Mouse (Mus musculus): ENCODE results near the gene Exoc7.

The Exoc7 gene

GRCm38 (mm10) chr11:116307019-116307725, at the start of gene Exoc7:
Gene Exoc7 (minus strand): TSS chr11:116307233.
- in situ Hi-C loops (cut with MboI, MseI): no loop called here

DNA sequence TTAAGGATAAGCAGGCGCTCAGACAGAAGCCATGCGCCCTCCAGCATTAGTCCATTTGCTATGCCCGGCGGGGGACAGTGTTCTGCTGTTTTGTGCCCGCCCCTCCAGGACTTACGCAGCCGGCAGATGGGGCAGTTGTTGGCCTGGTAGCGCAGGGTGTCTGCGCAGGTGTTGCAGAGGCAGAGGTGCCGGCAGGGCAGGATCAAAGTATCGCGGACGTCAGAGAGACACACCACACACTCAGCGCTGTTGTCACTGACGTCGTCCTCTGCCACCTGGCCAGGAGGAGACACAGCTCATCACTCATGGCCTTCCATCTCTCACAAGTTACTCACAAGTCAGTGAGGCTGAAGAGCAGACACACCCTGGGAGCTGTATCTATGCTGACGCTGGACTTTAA, 47.5 kb upstream of the Exoc7 start:
- in situ Hi-C loops (cut with MboI, MseI): no loop called here

DNA sequence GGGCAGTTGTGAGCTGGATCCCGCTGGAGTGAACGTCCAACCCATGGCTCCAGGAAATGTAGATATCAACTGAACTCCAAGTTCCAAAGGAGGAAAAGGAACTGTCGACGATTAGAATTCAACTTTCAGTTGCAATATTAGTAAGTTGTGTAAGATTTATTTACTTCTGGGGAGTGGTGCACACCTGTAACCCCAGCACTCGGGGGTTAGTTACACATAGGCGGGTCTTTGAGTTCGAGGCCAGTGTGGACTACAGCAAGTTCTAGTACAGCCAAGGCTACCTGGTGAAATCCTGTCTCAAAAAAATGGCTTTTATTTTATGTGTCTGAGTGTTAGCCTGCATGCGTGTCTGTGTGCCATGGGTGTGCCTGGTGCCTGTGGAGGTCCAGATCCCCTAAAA, 46.5 kb upstream of the Exoc7 start:
- in situ Hi-C loops (cut with MboI, MseI): no loop called here

DNA sequence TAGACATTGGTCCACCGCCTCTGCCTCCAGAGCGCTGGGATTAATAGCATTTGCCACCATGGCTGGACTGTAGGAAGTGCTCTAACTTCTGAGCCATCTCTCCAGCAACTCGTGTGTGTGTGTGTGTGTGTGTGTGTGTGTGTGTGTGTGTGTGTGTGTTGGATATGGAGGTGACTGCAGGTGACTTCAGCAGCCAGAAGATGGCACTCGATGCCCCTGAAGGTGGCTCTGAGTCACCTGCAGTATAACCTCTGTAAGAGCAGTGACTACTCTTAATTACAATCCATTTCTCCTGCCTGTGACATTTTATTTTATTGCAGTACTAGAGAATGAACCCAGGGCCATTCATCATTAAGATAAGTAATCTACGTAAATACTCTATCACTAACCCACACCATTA, 44.3 kb upstream of the Exoc7 start:
- in situ Hi-C loops (cut with MboI, MseI): no loop called here

DNA sequence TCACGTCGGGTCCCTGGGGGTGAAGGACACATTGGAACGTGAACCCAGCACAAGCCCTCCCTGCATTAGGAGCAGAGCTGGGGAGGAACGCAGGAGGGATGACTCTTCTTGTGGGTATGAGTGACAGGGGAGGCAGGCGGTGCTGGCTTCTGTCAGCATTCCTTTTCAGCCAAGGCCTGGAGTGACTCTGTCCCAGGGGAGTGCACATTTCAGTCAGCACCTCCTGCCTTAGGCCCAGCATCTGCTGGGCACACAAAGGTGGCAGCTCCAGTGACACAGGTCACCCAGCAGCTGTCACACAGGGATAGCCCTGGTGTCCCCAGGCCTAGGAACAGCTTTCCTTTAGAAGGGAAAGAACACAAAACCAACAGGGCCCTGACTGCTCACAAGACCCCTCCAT, 40.9 kb upstream of the Exoc7 start:
- in situ Hi-C loops (cut with MboI, MseI): no loop called here

DNA sequence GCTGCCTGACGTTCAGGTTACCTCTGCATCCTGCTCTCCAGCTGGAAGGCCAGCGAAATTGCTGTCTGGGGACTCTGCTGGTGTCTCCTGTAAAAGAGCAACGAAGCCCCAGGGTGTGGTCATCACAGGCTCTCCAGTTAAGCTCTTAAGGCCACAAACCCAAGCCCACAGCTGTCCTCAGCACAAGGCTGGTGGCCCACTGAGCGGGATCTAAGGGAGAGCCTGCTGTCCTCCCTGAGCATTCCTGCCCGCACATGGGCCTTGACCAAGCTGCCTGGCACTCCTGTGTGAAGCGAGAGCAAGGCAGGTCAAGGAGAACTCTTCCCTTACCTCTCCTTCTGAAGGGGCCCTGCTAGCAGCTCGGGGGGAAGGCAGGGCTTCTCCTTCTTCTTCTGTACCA, 40.0 kb upstream of the Exoc7 start:
- in situ Hi-C loops (cut with MboI, MseI): no loop called here

DNA sequence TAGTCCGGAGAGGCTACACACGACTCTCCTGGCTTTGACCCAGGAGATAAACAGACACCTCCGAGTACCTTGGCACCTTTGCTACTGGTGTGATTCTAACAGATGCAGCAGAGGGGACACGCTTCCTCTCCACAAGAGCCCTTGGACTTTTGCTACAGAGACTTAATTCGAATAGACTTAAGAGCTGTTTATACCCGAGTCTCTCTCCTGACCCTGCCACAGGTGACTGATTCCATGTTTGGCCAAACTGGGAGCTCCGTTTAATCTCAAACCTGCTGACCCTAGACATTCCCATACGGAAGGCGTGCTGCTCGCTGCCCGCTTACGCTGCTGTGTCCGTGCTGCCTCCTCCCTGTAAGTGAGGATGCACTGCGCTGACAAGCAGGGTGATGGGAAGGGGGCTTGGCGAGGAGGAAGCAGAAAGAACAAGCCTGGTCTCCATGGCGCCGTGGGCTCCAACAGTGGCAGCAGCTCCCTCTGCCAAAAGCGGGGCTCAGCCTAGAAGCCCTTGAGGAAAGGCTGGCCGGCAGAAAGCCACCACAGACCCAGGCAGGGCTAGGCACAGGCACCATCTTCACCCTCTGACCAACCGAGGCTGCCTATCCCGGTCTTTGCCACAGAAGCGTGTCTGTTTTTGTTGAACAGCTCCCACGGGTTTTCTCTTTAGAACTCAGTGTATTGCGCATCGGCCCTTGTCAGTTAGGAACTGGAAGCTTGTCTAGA, 35.2 kb upstream of the Exoc7 start:
- in situ Hi-C loops (cut with MboI, MseI): no loop called here

DNA sequence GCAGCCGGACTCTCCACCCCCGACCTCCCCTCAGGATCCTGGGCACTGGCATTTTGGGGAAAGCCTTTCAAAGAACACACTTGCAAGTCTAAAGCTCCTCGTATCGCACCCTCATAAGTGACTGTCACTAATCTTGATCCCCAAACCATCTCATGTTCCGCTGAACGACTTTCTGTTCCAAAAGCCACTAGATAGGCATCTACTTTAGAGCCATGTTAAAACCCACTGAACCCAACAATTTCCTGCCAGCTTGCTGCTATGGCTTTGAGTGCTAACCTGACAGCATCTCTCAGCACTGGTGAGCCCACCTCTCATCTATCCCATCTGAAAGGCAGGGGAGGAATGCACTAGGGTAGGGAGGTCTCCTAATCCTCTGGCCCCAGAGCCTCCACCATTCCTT, 30.5 kb upstream of the Exoc7 start:
- in situ Hi-C loops (cut with MboI, MseI): loop anchor here in 1 of 2 experiments (10.0 kb wide), 1 partner anchor 467 kb away; no protein-coding TSS in a partner anchor

GRCm38 (mm10) chr11:116337000-116337399, 30.0 kb upstream of the Exoc7 start:
- in situ Hi-C loops (cut with MboI, MseI): loop anchor here in 1 of 2 experiments (10.0 kb wide), 1 partner anchor 468 kb away; no protein-coding TSS in a partner anchor

DNA sequence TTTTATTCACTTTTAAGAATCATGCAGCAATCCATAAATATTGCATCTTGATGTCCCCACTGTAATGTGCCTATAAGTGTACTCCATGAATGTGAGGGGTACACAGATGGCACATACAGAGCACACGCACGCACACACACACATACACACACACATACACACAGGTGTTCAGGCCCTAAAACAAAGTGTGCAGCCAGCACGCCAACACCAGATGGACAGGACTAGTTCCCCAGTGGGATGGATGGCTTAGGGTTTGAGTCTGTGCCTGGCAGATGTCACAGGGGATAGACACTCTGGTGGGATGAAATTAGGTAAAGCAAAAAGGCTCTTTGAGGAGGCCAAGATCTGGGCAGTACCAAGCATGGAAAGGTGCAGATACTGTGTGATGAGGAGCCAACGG, 29.4 kb upstream of the Exoc7 start:
- in situ Hi-C loops (cut with MboI, MseI): loop anchor here in 1 of 2 experiments (10.0 kb wide), 1 partner anchor 468 kb away; no protein-coding TSS in a partner anchor

DNA sequence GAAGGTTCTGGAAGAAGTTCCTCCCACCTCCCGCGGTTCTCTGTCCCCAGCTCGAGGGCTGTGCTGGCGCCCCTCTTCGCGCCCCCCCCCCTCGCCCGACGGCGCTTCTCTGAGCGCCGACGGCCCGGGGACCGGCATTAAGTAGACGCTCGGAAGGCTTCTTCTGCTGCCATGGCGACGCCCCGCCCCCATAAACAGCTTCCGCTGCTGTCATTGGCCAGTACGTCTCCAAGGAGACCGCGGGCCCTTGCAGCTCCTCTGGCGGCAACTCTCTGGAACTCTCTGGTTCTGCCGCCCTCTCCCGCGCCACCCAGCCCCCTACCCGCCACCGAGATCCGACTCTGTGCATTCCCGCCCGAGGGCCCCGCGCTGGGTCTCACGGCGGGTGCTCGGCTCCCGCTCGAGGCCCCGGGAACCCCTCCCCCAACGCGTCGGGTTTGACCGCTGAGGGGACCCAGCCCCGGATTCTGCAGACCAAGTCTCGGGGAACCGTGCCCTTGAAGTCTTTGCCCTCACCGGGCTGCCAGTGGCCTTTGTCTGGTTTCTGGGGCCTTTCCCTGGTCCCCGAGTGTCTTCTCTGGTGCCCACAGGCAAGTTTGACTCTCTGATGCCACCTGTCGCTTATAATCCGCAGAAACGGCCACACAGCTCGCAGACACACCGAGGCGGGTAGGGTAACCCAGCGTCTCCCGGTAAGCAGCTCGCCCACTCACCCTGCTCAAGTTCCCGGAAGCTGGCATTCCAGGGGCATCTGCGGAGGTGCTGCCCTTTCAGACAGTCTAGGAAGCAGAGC, 28.4 kb upstream of the Exoc7 start, which contains the start of gene Foxj1:
TSS of gene Foxj1 (minus strand) at position 156 of the 793 bp plus-strand sequence.
- in situ Hi-C loops (cut with MboI, MseI): loop anchor here in 1 of 2 experiments (10.0 kb wide), 1 partner anchor 469 kb away; no protein-coding TSS in a partner anchor

GRCm38 (mm10) chr11:116334417-116334782, 27.4 kb upstream of the Exoc7 start:
- in situ Hi-C loops (cut with MboI, MseI): loop anchor here in 1 of 2 experiments (10.0 kb wide), 1 partner anchor 470 kb away; no protein-coding TSS in a partner anchor

DNA sequence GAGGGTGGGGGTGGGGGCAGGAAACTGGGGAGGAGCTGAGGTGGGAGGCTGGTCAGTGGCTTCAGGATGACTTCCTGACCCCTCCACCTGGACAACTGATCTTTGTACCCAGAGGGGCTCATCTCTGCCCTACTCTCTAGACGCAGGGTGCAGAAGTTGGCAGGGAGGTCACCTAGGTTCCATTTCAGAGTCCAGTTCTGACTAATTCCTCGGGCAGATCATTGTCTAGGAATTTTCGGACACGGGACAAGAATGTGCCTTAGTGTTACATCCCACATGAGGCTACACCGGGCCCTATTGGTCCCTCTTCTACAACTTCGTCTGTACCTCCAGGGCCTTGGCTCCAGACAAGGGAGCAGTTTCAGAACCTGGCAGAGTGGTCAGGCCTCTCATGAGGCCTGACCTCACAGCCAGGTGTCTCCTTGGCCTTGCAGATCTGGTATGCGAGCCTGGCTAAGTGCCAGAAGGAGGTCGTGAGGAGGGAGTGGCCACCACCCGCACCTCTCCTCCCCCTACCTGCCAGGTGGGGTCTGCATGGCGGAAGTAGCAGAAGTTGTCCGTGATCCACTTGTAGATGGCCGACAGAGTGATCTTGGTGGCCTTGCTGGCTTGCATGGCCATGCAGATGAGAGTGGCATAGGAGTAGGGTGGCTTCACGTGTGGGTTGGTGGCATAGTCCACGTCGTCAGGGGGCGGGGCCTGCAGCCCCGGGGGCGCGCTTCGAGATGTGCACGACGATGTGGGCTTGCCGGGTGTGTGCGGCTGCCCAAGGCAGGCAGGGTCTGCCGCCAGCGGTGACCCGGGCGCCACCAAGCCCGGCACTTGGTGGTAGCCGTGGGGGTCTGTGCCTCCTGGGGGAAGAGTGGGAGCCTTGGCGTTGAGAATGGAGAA, 26.7 kb upstream of the Exoc7 start:
- in situ Hi-C loops (cut with MboI, MseI): loop anchor here in 1 of 2 experiments (10.0 kb wide), 1 partner anchor 471 kb away; no protein-coding TSS in a partner anchor

- in situ Hi-C loops (cut with MboI, MseI): loop anchor here in 1 of 2 experiments (10.0 kb wide), 1 partner anchor 472 kb away; no protein-coding TSS in a partner anchor
These were observed 25.9 kb upstream of the Exoc7 start for GRCm38 (mm10) chr11:116332983-116333270.

- in situ Hi-C loops (cut with MboI, MseI): loop anchor here in 1 of 2 experiments (10.0 kb wide), 1 partner anchor 472 kb away; no protein-coding TSS in a partner anchor
These were observed 25.4 kb upstream of the Exoc7 start for GRCm38 (mm10) chr11:116332232-116332982.

GRCm38 (mm10) chr11:116330211-116330518, 23.1 kb upstream of the Exoc7 start:
- in situ Hi-C loops (cut with MboI, MseI): loop anchor here in 1 of 2 experiments (10.0 kb wide), 1 partner anchor 475 kb away; no protein-coding TSS in a partner anchor

- in situ Hi-C loops (cut with MboI, MseI): loop anchor here in 1 of 2 experiments (5.0 to 10.0 kb wide), 2 partner anchors 33 to 475 kb away; no protein-coding TSS in a partner anchor
These were observed 22.5 kb upstream of the Exoc7 start for GRCm38 (mm10) chr11:116329314-116330210.

GRCm38 (mm10) chr11:116326963-116327603, 20.1 kb upstream of the Exoc7 start:
- in situ Hi-C loops (cut with MboI, MseI): loop anchor here in 1 of 2 experiments (5.0 kb wide), 1 partner anchor 35 kb away; no protein-coding TSS in a partner anchor
